Mouse (Mus musculus) kidney, postnatal 0 days (tissue): ENCODE measurements at regions not wholly inside any gene's neighbourhood (a gene's known extent, or its start where the extent isn't known, plus 50 kb on each side); places are given as distances from the start of the nearest gene placed in this dataset.

Experiments used
- ATAC-seq: fragments of 200-750 bp; cut with Nextera tagmentation; replicated peaks from 2 replicates; pipeline ENCODE4 v1.8.0; 2017; ENCODE audit warnings: low read depth, moderate number of reproducible peaks, moderate TSS enrichment, moderate library complexity; ENCODE audit not compliant: low FRiP score
- DNase-seq: peaks from one replicate; pipeline ENCODE4 v3.0.0-alpha.2; 2016; ENCODE audit warnings: low spot score
- H3K27ac ChIP-seq: fragments of 300-500 bp; sonication (generic); 2 replicates; pipeline ENCODE4 v1.5.1; 2014; ENCODE audit warnings: mild to moderate bottlenecking
- H3K27me3 ChIP-seq: fragments of 300-500 bp; sonication (generic); 2 replicates; pipeline ENCODE4 v1.6.1; 2014; ENCODE audit warnings: low read length, mixed read lengths; ENCODE audit not compliant: insufficient read depth
- H3K36me3 ChIP-seq: fragments of 300-500 bp; sonication (generic); 2 replicates; pipeline ENCODE4 v1.6.1; 2014; ENCODE audit warnings: low read length, mixed read lengths; ENCODE audit not compliant: insufficient read depth
- H3K4me1 ChIP-seq: fragments of 300-500 bp; sonication (generic); replicated peaks from 2 replicates; pipeline ENCODE4 v1.6.1; 2014; ENCODE audit warnings: antibody characterized with exemption, low read length, mixed read lengths; ENCODE audit not compliant: insufficient read depth
- H3K4me2 ChIP-seq: fragments of 300-500 bp; sonication (generic); 2 replicates; pipeline ENCODE4 v1.6.1; 2014; ENCODE audit warnings: mild to moderate bottlenecking, low read length, moderate library complexity, mixed read lengths
- H3K4me3 ChIP-seq: fragments of 300-500 bp; sonication (generic); replicated peaks from 2 replicates; pipeline ENCODE4 v1.5.1; 2014; ENCODE audit warnings: low read depth, low read length
- H3K9ac ChIP-seq: fragments of 300-500 bp; sonication (generic); 2 replicates; pipeline ENCODE4 v1.6.1; 2014; ENCODE audit warnings: low read depth, low read length
- H3K9me3 ChIP-seq: fragments of 300-500 bp; sonication (generic); replicated peaks from 2 replicates; pipeline ENCODE4 v1.6.1; 2016; ENCODE audit warnings: low read length, inconsistent platforms, mixed read lengths
- CTCF ChIP-seq: IDR thresholded peaks from 2 replicates; pipeline ENCODE4 v1.5.1; 2016; ENCODE audit warnings: antibody characterized with exemption, low read depth, mild to moderate bottlenecking, moderate library complexity
- WGBS: fragments of 180-500 bp; shearing (Covaris S2); extraction: QIAGEN DNeasy Blood & Tissue Kit; methylation state at CpG from one replicate; pipeline ENCODE4 v1.1.7; 2014; 5-methylcytosine and 5-hydroxymethylcytosine counted together

DNA sequence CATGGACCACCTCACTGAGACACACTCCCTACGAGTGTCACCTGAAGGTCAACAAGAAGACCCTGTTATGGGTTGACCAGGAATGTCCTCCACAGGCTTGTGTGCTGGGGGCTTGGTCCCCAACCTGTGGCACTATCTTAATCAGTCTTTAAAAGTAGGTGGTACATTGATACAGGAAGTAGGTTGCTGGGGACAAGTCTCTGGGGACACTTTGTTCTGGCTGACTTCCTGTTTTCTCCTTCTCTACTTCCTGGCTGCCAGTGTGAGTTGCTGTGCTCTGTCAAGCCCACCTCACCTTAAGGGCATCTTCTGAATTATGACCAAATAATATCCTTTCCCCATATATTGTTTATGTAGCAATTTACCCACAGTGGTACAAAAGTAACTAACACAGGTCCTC lies 96.1 kb downstream of the Cct6b start:
- H3K4me3 ChIP-seq, result no peak overlapping the region
- no peak for DNase-seq
- no peak for TF ChIP-seq CTCF
- ATAC-seq, result no peak
- H3K4me2 ChIP-seq, result no peak overlapping the region
- no peaks in the 10 kb centered on the region for H3K27me3 ChIP-seq
- no peak overlapping the region for H3K9ac ChIP-seq
- no peaks in the 10 kb centered on the region for H3K36me3 ChIP-seq
- H3K9me3 ChIP-seq, result no peaks in the 10 kb centered on the region
- no peaks in the 10 kb centered on the region for H3K4me1 ChIP-seq
- WGBS, result 85% methylated on average over 1 of the region's 1 CpGs
- H3K27ac ChIP-seq, result no peak overlapping the region

DNA sequence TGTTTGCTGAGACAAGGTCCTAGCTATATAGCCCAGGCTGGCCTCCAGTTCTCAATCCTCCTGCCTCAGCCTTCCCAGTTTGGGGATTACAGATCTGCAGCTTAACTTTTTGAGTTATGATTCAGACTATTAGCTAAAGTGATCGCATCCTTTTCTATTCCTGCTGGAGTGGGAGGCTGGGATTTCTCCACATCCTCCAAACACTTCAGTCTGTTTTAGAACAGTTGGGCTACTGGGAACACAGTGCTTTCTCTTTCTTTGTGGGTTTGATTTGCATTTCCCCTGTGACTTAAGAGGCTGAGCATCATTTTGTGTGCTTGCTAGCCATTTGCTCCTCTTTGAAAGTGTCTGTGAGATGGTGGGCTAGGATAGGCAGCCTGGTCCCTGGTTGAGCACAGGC lies 100.0 kb downstream of the Cct6b start:
- Histone ChIP-seq H3K4me3 (no peak overlapping the region), H3K27me3 (no peaks in the 10 kb centered on the region), H3K4me1 (no peaks in the 10 kb centered on the region), H3K9ac (no peak overlapping the region), H3K4me2 (no peak overlapping the region), H3K9me3 (no peaks in the 10 kb centered on the region), H3K27ac (no peak overlapping the region), H3K36me3 (no peaks in the 10 kb centered on the region)
- WGBS, result 90% methylated on average over 1 of the region's 1 CpGs
- no peak for TF ChIP-seq CTCF
- DNase-seq, result no peak
- no peak for ATAC-seq

DNA sequence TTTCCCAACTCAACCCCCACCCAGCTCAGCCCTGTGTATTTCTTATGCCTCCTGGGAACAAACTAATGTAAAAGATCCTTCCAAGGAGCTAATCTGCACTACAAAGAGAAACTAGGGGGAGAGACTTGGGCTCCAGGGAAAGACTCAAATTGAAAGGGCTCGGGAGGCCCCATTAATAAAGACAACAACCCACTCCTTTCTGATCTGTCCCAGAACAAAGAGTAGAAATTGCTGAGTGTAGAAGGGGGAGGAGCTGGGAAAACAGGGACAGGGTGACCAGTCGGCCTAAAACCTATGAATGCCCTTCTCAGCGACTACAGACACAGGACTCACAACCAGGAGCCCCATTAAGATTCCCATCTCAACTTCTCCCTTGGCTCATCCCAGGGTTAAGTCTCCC lies 102.0 kb downstream of the Cct6b start:
- Histone ChIP-seq H3K9me3 (no peaks in the 10 kb centered on the region), H3K4me3 (no peak overlapping the region), H3K36me3 (no peaks in the 10 kb centered on the region), H3K9ac (no peak overlapping the region), H3K4me1 (no peaks in the 10 kb centered on the region), H3K27ac (no peak overlapping the region), H3K4me2 (no peak overlapping the region), H3K27me3 (no peaks in the 10 kb centered on the region)
- WGBS, result 22% methylated on average over 3 of the region's 3 CpGs
- ATAC-seq (no peak), DNase-seq (no peak)
- no peak for TF ChIP-seq CTCF

DNA sequence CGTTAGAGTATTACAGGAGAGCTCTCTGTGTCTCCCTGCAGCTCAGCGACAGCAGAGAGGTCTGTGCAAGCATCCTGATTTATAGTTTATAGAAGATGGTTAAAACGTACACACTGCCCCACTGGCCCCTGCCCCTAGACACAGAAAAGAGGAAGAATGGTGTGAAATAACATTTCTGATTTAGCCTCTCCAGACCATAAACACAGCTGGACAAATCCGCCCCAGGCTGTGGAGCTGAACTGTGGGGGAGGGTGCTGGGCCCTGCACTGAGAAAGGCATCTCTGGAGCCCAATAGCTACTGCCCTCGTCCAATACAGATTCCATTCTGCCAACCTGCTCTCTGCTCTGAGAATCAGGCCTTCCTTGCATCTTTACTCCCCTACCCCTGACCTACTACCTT lies 112.4 kb downstream of the Cct6b start:
- TF ChIP-seq CTCF, result no peak

DNA sequence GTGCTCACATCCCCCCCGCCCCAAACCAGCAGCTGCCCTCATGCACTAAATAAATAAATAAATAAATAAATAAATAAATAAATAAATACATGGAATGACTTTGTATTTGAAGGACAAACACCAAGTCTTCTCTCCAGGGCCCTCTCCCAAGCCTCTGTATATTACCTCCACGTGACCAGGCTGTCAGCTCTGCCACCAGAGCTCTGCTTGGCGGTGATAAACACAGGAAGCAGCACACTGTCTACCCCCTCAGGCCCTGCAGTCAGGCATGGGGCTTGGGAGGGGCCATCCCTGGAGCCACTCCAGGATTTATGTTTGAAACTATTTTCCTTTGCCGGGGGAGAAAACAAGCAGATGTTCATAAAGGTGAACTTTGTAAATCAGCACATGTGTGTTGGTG lies 125.6 kb downstream of the Cct6b start:
- no peak overlapping the region for H3K27ac ChIP-seq
- no peaks in the 10 kb centered on the region for H3K36me3 ChIP-seq
- ATAC-seq (no peak), DNase-seq (peak; percentile 19)
- H3K9me3 ChIP-seq, result no peaks in the 10 kb centered on the region
- H3K4me2 ChIP-seq, result no peak overlapping the region
- no peak overlapping the region for H3K9ac ChIP-seq
- TF ChIP-seq CTCF, result no peak
- 21% methylated on average over 4 of the region's 4 CpGs for WGBS
- H3K4me3 ChIP-seq, result no peak overlapping the region
- H3K27me3 ChIP-seq, result no peaks in the 10 kb centered on the region
- H3K4me1 ChIP-seq, result no peaks in the 10 kb centered on the region

More for the DNA sequence above, 112.4 kb downstream of the Cct6b start:
- no peaks in the 10 kb centered on the region for H3K4me1 ChIP-seq
- no peaks in the 10 kb centered on the region for H3K9me3 ChIP-seq
- H3K9ac ChIP-seq, result no peak overlapping the region
- DNase-seq (peak; percentile 57), ATAC-seq (no peak)
- no peak overlapping the region for H3K27ac ChIP-seq
- no peaks in the 10 kb centered on the region for H3K27me3 ChIP-seq
- no peak overlapping the region for H3K4me3 ChIP-seq
- 17% methylated on average over 5 of the region's 5 CpGs for WGBS
- H3K36me3 ChIP-seq, result no peaks in the 10 kb centered on the region
- H3K4me2 ChIP-seq, result no peak overlapping the region

DNA sequence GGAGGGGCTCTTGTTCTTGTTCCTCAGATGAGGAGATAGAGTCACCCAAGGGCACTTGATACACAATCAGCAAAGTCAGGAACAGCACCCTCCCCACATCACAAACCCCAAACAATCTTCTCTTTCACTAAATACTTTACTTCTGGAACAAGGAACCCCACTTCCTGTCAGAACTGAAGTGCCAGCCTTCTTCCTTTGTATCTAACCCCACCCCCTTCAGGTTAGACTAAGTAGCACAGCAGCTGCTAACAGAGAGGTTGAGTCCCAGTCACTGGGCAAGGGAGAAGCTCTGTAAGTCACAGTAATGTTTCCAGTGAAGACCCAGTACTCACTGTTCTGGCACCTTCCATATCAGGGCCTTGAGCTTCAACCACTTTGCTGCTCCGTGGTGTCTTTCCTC lies 131.9 kb downstream of the Cct6b start:
- H3K4me2 ChIP-seq, result no peak overlapping the region
- no peak overlapping the region for H3K9ac ChIP-seq
- no peak overlapping the region for H3K27ac ChIP-seq
- DNase-seq, result no peak
- no peaks in the 10 kb centered on the region for H3K9me3 ChIP-seq
- WGBS, result 89% methylated on average over 1 of the region's 1 CpGs
- H3K36me3 ChIP-seq, result no peaks in the 10 kb centered on the region
- ATAC-seq, result no peak
- H3K4me1 ChIP-seq, result no peaks in the 10 kb centered on the region
- no peak overlapping the region for H3K4me3 ChIP-seq
- no peak for TF ChIP-seq CTCF
- no peaks in the 10 kb centered on the region for H3K27me3 ChIP-seq

DNA sequence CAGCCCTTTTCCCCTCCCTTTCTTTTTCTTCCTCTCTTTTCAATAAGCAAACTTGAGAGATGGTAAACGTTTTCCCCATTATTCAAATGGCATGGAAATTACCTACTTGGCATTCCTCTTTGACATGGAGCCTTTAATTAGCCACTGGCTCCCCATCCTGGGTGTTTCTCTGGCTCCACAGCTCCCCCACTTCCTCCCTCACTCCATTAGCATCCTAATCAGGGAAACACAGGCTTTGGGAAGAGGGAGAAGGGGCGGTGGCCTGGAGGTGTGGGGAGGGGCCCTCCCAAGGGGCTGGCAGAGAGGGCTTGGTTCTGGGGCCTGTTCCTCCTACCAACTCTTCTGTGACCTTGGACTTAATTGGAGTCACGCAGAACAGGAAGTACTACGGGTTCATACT lies 132.7 kb downstream of the Cct6b start:
- 21% methylated on average over 4 of the region's 4 CpGs for WGBS
- Histone ChIP-seq H3K27ac (no peak overlapping the region), H3K9me3 (no peaks in the 10 kb centered on the region), H3K27me3 (no peaks in the 10 kb centered on the region), H3K4me2 (no peak overlapping the region), H3K4me3 (no peak overlapping the region), H3K36me3 (no peaks in the 10 kb centered on the region), H3K4me1 (no peaks in the 10 kb centered on the region), H3K9ac (no peak overlapping the region)
- DNase-seq, result no peak
- ATAC-seq, result no peak
- TF ChIP-seq CTCF, result no peak
